Mouse (Mus musculus) gastrocnemius, postnatal 14 days (tissue): ENCODE results near the gene Mepe. TPM values are rescaled to one million over a fixed set of nuclear protein-coding genes. Genes with fewer than 3 reads are reported as not detected.

Experiments
- DNase-seq: peaks from one replicate; pipeline ENCODE4 v3.0.0; 2021; ENCODE audit warnings: mixed read lengths
- intact Hi-C: fragments of 180-260 bp; cut with DNase I; formaldehyde crosslinking; loops from one replicate; pipeline ENCODE4 v1.15.1; 2025; ENCODE audit warnings: low total_unique reads
- total RNA-seq, 2 experiments: library from RNA; stranded (reverse); gene quantifications; 2 replicates each; pipeline ENCODE4 v1.2.3; 2021

Gene Mepe
- total RNA-seq, 2 experiments from 2014 or later, result not detected

DNA sequence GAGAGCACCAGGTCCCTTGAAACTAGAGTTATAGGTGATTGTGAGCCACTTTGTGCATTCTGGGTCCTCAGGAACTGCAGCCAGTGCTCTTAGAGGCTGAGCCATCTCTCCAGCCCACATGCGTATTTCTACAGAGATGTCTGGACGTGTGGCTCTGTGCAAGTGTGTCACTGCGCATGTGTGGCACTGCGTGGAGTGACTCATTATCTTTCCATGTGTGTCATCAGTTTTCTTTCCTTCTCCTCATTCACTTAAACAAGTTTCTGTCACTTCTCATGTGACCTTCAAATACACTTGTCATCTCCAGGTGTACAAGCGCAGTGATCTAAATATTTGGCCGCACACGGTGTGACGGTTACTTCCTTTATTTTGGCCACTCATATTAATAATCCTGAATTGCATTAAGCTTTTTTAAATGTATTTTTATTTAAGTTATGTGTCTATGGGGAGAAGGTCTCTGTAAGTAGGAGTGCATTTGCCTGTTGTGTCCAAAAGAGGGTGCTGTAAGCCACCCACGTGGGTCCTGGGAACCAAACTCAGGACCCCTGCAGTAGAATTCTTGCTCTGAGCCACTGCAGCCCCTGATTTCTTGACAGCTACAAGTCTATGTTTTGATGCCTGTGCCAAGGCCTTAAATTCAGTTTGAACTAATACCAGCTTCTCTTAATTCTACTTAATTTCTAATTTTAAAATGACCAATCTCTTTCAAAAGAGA, 19.6 kb downstream of the Mepe start:
- intact Hi-C loops, result loop anchor here (5.0 kb wide), 2 partner anchors 88 to 103 kb away; no protein-coding TSS in a partner anchor
- no peak for DNase-seq

DNA sequence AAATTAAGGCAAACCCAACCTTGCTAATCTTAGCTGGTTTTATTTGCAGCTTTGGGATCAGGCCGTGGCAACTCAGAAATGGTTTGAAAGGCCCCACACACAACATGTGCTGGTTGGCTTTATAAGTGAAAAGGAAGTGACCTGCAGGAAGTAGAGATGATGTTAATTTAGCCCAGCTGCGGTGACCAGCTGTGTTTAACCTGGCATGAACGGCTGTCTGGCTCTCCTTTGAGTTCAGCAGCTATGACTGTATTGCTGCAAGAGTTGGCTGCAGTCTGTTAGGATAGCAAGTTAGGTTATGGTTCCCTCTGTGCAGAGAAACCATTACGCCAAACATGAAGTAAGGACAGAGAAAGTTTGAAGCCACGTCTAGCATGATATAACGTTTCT, 20.1 kb downstream of the Mepe start:
- DNase-seq, result no peak
- intact Hi-C loops, result loop anchor here (5.0 kb wide), 2 partner anchors 87 to 102 kb away; no protein-coding TSS in a partner anchor

DNA sequence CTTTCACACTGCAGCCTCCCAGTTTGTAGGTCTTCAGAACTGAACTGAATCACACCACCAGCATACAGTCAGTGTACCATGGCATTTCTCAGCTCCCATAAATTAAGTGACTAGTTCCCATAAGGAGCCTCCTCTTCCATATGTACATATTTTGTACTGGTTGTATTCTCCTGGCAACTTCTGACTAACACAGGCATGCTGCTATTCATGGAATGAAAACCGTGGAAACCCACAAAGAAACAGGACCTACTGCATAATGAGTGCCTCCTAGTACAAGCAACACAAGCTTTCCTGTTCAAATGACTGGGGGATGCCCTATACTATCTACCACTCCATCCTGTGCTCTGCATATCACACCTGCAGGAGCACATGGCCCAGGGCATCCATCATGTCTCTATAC, 25.9 kb downstream of the Mepe start:
- intact Hi-C loops, result no loop called here

DNA sequence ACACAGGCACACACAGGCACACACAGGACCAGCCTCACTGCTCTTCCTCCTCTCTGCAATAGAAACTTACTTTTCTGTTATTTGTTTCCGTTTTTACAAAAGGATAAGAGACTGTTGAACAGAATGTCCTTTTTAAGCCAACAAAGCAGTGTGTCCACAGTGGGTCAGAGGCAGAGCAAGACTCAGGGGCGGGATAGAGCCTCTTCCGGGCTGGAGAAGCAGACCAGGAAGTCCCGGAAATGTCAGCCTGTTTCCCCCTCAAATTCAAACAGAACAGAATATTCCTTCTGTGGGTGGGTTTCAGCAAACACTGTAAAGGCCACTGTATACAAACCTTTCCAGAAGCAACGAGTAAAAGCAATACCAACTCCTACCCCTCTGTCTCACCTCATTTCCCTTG, 26.7 kb downstream of the Mepe start:
- intact Hi-C loops, result no loop called here
- DNase-seq, result no peak

More for the DNA sequence above, 25.9 kb downstream of the Mepe start:
- no peak for DNase-seq

DNA sequence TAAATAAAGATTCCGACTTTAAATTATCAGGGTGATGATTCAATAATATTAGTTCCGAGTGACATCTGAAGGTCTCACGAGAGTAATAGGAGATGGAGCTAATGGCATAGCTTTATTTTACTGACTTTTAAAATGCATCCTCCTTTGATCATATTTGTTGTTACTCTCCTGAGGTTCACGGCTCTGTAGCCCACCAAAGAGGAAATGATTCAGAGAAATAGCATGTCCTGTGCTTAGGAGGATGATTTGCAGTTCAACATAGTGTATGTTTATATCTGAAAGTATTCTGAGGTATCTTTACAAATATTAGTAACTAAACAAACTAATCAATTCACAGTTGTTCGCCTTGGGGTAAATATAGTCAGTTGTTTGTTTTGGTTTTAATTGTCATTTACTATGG, 32.4 kb downstream of the Mepe start:
- DNase-seq, result no peak
- intact Hi-C loops, result no loop called here

DNA sequence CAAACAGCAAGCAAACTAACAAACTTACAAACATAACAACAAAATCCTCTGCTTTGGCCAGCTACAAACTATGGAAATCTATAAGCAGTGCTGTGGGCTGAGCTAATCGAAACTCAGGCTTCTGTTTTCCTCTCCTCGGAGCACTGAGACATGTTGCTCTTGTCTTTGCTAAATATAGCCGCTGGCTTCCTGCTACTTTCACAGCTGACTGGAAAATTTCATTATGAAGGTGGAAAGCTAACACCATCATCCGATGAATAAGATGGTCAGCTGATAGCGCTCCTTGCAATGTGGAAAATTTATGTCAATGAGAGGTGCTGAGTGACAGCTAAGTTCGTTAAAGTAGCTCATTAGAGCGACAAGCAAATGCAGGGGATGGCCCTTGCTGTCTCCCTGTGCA, 33.5 kb downstream of the Mepe start:
- no peak for DNase-seq
- intact Hi-C loops, result no loop called here

DNA sequence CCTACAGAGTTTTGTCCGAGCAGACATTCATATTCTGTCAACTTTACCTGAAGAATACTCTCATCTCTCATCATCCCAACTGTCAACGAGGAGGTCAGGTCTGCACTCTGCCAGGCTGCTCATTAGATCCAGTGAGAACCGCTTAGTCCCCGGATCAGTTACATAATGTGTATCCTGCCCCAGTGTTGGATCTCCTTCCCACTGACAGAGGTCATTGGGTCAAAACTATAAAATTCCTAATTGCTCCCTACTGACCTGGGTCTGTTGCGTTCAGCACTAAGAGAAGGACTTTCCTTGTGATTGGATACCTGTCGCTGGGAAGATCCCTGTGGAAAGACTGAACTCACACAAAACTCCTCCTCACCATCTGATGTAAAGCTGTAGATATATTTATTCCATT, 34.1 kb downstream of the Mepe start:
- no peak for DNase-seq
- intact Hi-C loops, result no loop called here

DNA sequence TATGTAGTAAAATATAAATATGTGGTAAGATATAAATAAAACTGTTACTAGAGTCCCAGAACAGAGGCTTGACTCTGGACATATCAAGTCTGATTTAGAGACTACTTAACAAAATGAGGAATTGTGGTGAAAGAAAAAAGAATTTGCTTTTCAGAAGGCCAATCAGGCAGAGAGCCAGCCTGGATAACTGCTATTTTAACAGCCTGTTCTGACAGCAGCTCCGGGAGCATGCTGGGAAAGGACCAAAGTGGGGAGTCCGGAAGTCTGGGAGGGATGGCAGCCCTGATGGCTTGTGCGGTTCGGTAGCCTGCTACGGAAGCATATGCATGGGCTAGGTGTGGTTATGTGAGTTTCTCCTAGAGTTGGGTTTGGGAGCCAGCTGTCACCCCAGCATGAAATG, 45.5 kb downstream of the Mepe start:
- intact Hi-C loops, result no loop called here
- no peak for DNase-seq

DNA sequence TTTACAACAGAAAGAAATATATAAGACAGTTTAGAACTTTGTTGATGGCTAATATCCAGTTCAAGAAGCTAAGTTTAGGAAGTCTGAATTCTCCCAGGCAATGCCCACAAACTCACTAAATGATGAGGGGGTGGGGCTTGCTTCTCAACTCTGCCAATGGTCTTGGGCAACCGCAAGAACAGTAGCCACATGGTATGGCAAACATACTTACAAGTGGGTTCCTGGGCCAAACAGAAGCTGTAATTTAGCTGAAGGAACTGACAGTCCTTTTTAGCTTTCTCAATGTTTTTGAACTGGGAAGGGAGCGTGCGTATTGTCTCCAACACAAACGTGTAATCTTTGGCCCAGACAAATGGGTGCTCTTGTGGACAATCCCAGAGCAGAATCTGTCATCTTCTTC, 46.2 kb downstream of the Mepe start:
- no peak for DNase-seq
- intact Hi-C loops, result no loop called here

DNA sequence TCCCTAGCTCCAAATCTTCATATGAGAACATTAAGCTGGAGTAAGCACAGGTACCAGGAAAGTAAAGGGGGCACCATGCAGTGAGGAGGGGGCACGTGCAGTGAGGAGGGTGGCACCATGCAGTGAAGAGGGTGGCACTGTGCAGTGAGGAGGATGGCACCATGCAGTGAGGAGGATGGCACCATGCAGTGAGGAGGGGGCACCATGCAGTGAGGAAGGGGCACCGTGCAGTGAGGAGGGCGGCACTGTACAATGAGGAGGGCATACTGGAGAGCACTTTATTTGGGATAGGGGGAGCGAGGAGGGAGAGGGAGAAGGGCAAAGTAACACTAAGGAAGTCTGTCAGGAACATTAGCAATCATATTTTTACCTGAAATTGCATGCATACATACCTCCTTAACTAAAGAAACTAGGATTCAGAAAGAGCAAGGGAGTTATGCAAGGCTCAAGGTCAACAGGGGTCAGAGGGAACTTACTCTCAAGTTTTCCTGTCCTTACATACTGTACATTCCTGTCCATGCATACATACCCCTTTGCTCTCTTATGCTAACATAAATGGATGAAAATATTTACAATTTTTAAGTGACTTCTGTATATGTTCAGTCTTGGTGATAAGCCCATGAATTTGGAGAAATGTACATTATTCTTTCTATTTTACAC, 48.6 kb downstream of the Mepe start:
- intact Hi-C loops, result no loop called here
- no peak for DNase-seq

DNA sequence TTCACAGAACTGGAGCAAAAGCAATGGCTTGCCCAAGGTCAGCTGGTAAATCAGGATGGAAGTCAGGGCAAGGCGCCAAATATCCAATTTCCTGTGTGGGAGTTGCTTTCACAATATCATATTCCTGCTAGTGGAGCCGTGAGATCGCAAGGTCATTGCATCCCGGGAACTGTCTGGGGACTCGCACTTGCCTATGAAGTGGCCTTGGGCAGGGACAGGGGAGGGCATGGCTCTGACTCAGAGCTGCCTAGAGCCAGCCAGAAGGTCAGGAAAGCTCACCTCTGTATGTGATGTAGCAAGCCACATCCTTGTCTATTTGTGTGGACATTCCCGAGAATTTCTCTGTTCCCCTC, 49.2 kb downstream of the Mepe start:
- intact Hi-C loops, result no loop called here
- peak; percentile 59 for DNase-seq

DNA sequence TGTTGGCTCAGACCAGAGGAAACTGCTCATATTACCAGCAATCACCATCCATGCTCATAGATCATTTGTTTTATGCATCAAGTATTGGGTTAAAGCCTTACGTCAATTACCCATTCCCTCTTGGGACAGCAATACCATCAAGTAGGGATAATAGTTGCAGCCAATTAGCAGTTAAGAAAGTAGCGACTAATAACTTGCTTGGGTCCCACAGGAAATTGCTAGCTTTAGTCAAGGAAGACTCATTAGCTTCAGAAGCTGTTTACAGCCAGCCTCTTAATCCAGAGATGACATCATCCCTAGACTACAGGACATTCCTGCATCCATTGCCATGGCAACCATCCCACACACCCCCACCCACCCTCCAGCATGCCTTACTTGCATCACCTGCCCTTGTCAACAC, 50.0 kb downstream of the Mepe start:
- DNase-seq, result no peak
- intact Hi-C loops, result no loop called here

DNA sequence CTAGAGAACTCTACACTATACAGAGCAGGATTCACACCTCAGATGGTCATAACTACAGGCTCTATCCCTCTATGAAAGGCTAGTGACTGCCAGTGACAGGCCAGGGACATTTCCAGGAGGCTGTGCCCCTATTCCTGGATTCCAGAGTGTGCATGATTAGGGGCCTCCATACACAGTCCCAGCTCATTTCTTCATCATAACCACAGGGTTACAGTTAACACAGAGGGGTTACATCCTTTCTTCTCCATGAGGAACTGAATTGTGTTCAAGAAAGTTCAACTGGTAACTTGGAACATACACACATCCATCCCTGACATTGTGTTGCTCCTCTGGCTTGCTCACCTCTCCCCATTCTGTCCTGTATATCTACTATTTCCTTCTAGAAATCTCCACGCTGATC, 51.8 kb downstream of the Mepe start:
- intact Hi-C loops, result no loop called here
- DNase-seq, result no peak

DNA sequence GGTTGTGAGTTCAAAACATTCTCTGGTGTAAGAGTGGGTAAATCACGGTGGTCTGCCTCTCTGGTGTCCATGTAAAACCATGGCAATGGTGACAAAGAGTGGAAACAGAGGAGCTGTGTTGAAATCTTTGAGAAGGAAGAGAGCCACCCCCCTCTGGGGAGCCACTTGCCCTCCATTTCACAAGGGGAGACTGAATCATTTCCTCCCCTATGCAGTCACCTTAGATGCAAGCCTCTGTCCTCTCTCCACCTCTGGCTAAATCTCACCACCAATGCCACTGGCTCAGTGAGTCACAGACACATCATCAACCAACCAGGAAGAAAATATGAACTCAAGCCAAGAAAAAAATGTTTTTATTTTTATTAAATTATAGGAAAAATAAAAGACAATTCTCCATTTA, 55.4 kb downstream of the Mepe start:
- no peak for DNase-seq
- intact Hi-C loops, result no loop called here

DNA sequence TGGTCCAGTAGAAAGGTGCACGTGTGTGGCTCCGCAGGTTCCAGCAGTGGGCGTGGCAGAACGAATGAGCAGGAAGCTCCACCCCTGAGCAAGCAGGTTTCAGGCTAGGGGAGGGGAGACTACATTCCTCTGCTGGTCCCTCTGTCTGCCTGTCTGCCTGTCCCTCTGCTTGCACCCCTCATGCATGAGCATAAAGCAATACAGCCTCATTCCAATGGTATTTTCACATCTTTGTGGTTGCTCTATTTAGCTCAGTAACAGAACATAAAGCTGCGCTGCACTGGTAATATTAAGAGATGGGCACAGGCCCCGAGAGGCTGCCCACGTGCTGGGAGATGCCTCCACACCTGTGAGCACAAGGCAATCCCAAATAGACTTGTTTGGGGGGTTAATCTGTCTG, 56.5 kb downstream of the Mepe start:
- no peak for DNase-seq
- intact Hi-C loops, result no loop called here

DNA sequence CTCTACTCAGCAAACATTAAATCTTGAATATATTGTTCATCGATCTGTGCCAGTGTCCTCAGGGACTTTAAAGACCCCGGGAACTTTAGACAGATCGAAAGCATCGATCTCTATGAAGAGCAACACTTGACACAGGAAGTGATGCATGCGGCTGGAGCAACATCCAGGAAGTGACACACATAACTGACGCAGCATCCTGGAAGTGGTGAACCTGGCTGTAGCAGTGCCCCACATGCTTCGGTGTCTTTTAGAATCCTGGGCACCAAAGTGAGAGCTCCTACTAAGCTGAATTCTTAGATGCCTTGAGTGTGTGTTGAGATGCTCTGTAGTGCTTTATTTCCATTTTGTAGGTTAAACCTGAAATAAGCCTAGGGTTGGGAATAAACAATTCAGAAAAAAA, 59.4 kb downstream of the Mepe start:
- DNase-seq, result no peak
- intact Hi-C loops, result no loop called here

DNA sequence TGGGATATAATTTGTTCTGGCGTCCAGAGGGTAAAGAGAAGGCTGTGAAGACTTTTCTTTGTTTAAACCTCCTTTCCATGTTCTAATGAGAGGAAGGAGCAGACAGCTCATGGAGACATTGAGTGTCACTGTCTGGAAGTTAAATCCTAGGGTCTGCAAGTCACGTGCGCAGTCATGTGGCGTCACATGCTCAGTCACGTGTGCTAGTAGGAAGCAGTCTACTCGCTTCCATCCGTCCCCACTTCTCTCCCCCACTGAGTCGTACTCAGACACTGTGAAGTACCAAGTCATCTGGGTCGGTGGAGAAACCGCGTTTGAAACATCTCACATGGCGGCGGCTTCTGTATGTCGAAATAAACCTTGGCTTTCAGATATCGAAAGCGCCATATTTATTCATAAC, 60.4 kb downstream of the Mepe start:
- no peak for DNase-seq
- intact Hi-C loops, result no loop called here

DNA sequence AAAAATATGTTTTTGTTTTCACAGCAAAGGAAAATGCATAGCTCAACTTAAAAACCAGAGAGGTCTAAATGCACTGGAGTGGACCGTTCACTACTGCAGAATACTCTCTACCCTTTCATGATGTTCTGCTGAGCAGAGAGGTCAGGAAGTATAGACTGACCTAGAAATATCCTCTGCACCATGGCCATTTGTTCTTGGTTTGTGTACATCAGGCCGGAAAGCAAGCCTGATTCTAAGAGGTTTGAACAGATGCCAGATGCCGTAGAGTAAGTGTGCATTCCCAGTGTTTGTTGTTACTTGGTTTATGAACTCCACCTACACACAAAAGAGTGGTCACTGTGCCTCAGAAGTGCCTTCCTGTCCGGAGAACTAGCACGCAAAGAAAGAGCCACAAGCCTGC, 61.8 kb downstream of the Mepe start:
- DNase-seq, result no peak
- intact Hi-C loops, result no loop called here
